Mouse (Mus musculus) midbrain, embryonic 13.5 days (tissue): Measurements from ENCODE around the gene Fyb. TPM values are rescaled to one million over a fixed set of nuclear protein-coding genes. Genes with fewer than 3 reads are reported as not detected.

Experiments used
- ATAC-seq: fragments of 200-750 bp; cut with Nextera tagmentation; 2 replicates; pipeline ENCODE4 v1.8.0; 2017; ENCODE audit warnings: mild to moderate bottlenecking, moderate TSS enrichment, moderate library complexity
- H3K27ac ChIP-seq: fragments of 300-500 bp; sonication (generic); 2 replicates; pipeline ENCODE4 v1.5.1; 2015; ENCODE audit warnings: inconsistent platforms, mild to moderate bottlenecking, moderate library complexity
- H3K27me3 ChIP-seq: fragments of 300-500 bp; sonication (generic); 2 replicates; pipeline ENCODE4 v1.6.1; 2015; ENCODE audit warnings: mild to moderate bottlenecking, inconsistent platforms
- H3K36me3 ChIP-seq: fragments of 300-500 bp; sonication (generic); 2 replicates; pipeline ENCODE4 v1.6.1; 2015; ENCODE audit warnings: mild to moderate bottlenecking, inconsistent platforms
- H3K4me1 ChIP-seq: fragments of 300-500 bp; sonication (generic); replicated peaks from 2 replicates; pipeline ENCODE4 v1.6.1; 2015; ENCODE audit warnings: inconsistent platforms
- H3K4me2 ChIP-seq: fragments of 300-500 bp; sonication (generic); replicated peaks from 2 replicates; pipeline ENCODE4 v1.6.1; 2015; ENCODE audit warnings: moderate library complexity, mild to moderate bottlenecking, inconsistent platforms
- H3K4me3 ChIP-seq: fragments of 300-500 bp; sonication (generic); replicated peaks from 2 replicates; pipeline ENCODE4 v1.5.1; 2015; ENCODE audit warnings: mild to moderate bottlenecking, inconsistent platforms
- H3K9ac ChIP-seq: fragments of 300-500 bp; sonication (generic); replicated peaks from 2 replicates; pipeline ENCODE4 v1.6.1; 2015; ENCODE audit warnings: mild to moderate bottlenecking, inconsistent platforms
- H3K9me3 ChIP-seq: fragments of 300-500 bp; sonication (generic); 2 replicates; pipeline ENCODE4 v1.6.1; 2016; ENCODE audit warnings: mild to moderate bottlenecking, inconsistent platforms
- WGBS: fragments of 180-500 bp; shearing (Covaris S2); methylation state at CpG from one replicate; pipeline ENCODE4 v1.1.7; 2015; 5-methylcytosine and 5-hydroxymethylcytosine counted together
- polyA plus RNA-seq: library from polyadenylated mRNA; unstranded; fragments of >200 nt; fragmentation: Nextera tagmentation; extraction: Ambion mirVana; gene quantifications from 2 replicates; pipeline ENCODE4 v1.2.1, GENCODE M21; 2015

The Fyb gene
- polyA plus RNA-seq, 1 experiment from 2014 or later, result 4.1 TPM

DNA sequence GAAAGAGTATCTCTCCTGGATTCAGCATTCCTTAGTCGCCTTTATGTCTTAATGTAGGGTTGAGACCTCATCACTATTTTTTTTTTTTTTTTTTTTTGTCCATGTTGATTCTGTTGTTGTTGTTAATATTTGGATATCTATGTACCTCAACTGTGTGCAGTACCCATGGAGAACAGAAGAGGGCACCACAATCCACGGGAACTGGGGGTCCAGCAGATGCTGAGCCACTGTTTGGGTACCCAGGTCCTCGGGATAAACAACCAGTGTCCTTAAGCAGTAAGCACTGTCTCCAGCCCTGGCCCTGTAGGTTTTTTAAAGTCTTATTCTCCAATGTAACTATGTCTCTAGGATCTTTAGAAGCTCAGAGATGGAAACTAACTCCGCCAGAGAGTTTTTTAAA lies 43.2 kb downstream of the Fyb start:
- H3K27ac ChIP-seq, result no peak overlapping the region
- WGBS, result 92% methylated on average over 4 of the region's 4 CpGs
- no peak overlapping the region for H3K9ac ChIP-seq
- ATAC-seq, result no peak
- no peaks in the 10 kb centered on the region for H3K36me3 ChIP-seq
- no peak overlapping the region for H3K4me3 ChIP-seq
- H3K9me3 ChIP-seq, result no peaks in the 10 kb centered on the region
- no peaks in the 10 kb centered on the region for H3K27me3 ChIP-seq
- H3K4me1 ChIP-seq, result 0 out of 2 replicates have a peak, but pooled peaks cover 5% of the 10 kb centered on the region
- no peak overlapping the region for H3K4me2 ChIP-seq

GRCm38 (mm10) chr15:6567993-6568392 lies 45.3 kb downstream of the Fyb start:
- ATAC-seq, result no peak
- WGBS, result 93% methylated on average over 5 of the region's 5 CpGs
- Histone ChIP-seq H3K9me3 (no peaks in the 10 kb centered on the region), H3K36me3 (no peaks in the 10 kb centered on the region), H3K27me3 (no peaks in the 10 kb centered on the region), H3K4me3 (no peak overlapping the region), H3K4me1 (0 out of 2 replicates have a peak, but pooled peaks cover 5% of the 10 kb centered on the region), H3K4me2 (no peak overlapping the region), H3K9ac (no peak overlapping the region), H3K27ac (no peak overlapping the region)

DNA sequence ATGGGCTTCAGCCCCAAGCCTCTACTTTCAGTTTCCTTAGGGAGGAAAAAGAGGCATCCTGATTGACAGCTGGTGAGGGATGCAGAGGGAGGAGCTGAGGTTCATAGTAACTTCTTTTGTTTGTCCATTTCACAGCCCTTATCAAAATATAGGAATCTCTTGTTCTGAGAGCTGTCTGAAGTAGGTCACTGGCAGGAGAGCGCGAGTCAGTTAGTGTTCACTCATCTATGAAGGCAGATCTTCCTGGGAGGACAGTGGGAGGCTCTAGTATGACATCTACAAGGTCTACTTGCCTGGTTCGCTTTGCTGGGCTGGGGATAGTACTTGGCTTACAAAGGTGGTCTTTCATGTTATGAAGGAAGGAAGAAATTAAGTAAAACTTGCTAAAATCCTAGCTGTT lies 46.0 kb downstream of the Fyb start:
- 0 out of 2 replicates have a peak, but pooled peaks cover 5% of the 10 kb centered on the region for H3K4me1 ChIP-seq
- H3K27ac ChIP-seq, result no peak overlapping the region
- H3K36me3 ChIP-seq, result no peaks in the 10 kb centered on the region
- 85% methylated on average over 3 of the region's 3 CpGs for WGBS
- no peaks in the 10 kb centered on the region for H3K27me3 ChIP-seq
- H3K9me3 ChIP-seq, result no peaks in the 10 kb centered on the region
- no peak overlapping the region for H3K9ac ChIP-seq
- H3K4me2 ChIP-seq, result no peak overlapping the region
- no peak overlapping the region for H3K4me3 ChIP-seq
- ATAC-seq, result no peak

DNA sequence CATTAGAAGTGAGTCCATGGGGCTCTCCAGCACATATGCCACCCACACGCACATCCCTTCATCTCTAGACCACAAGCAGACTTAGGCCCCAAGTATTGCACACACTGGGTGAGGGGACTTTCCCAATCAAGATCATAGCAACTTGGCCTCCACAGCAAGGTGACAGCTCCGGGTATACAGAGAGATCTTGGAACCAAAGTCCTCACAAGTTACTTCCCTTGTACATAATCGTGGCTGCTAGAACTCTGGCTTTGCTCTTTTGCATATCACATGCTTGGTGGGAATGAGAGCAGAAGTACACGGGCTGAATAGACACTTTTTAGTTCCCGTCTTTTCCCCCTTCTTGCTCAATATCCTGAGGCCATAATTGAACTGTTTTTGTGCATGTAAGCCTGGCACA lies 46.4 kb downstream of the Fyb start:
- Histone ChIP-seq H3K9me3 (no peaks in the 10 kb centered on the region), H3K4me1 (0 out of 2 replicates have a peak, but pooled peaks cover 5% of the 10 kb centered on the region), H3K27ac (no peak overlapping the region), H3K27me3 (no peaks in the 10 kb centered on the region), H3K36me3 (no peaks in the 10 kb centered on the region), H3K4me2 (no peak overlapping the region), H3K4me3 (no peak overlapping the region), H3K9ac (no peak overlapping the region)
- WGBS, result 82% methylated on average over 5 of the region's 5 CpGs
- no peak for ATAC-seq

GRCm38 (mm10) chr15:6570164-6570861 lies 47.7 kb downstream of the Fyb start:
- H3K36me3 ChIP-seq, result no peaks in the 10 kb centered on the region
- H3K4me1 ChIP-seq, result no peaks in the 10 kb centered on the region
- H3K9ac ChIP-seq, result no peak overlapping the region
- no peak overlapping the region for H3K27ac ChIP-seq
- 89% methylated on average over 2 of the region's 2 CpGs for WGBS
- H3K4me3 ChIP-seq, result no peak overlapping the region
- H3K4me2 ChIP-seq, result no peak overlapping the region
- H3K27me3 ChIP-seq, result no peaks in the 10 kb centered on the region
- no peaks in the 10 kb centered on the region for H3K9me3 ChIP-seq
- ATAC-seq, result peak; percentile 32; the same call in 1 of the 2 replicates

GRCm38 (mm10) chr15:6570876-6571275 lies 48.2 kb downstream of the Fyb start:
- Histone ChIP-seq H3K9me3 (no peaks in the 10 kb centered on the region), H3K36me3 (no peaks in the 10 kb centered on the region), H3K4me1 (no peaks in the 10 kb centered on the region), H3K9ac (no peak overlapping the region), H3K4me3 (no peak overlapping the region), H3K27me3 (no peaks in the 10 kb centered on the region), H3K4me2 (no peak overlapping the region), H3K27ac (no peak overlapping the region)
- peak; percentile 85 for ATAC-seq
- WGBS, result 11% methylated on average over 7 of the region's 7 CpGs

DNA sequence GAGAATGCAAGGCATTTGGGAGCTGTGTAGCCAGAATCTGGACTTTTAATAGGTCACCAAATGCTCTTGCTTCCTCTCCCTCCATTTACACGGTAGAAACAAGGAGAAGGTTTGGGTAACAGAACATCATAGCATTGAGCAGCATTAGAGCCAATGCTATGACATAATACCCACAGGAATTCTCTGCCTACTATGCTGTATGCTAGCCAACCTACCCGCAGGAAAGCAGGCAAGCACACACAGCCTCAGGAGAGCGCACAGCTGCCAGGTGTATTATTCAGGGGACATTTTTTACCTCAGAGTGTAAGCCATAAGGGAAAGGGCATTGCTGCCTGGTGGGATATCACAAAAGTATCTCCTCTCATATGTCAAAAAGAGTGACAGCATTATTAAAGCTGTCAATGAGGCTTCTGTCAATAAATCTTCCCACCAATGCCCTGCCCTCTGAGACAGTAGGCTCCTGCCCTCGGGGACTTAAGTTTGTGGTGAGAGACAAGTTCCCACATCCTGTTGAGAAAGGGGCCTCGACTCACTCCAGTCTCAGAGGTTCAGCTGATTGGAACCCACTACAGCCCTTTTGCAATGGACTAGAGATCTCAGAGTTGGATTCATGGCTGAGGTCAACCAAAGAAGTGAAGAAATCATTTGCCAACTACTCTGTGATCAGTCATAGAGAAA lies 51.8 kb downstream of the Fyb start:
- Histone ChIP-seq H3K36me3 (no peaks in the 10 kb centered on the region), H3K27me3 (no peaks in the 10 kb centered on the region), H3K27ac (no peak overlapping the region), H3K4me2 (no peak overlapping the region), H3K9ac (no peak overlapping the region), H3K4me1 (no peaks in the 10 kb centered on the region), H3K4me3 (no peak overlapping the region), H3K9me3 (no peaks in the 10 kb centered on the region)
- ATAC-seq, result no peak
- WGBS, result 63% methylated on average over 5 of the region's 5 CpGs

- 81% methylated on average over 9 of the region's 9 CpGs for whole genome bisulfite sequencing
- Histone ChIP-seq H3K4me1 (no peaks in the 10 kb centered on the region), H3K4me2 (no peak overlapping the region), H3K9ac (no peak overlapping the region), H3K9me3 (no peaks in the 10 kb centered on the region), H3K27me3 (no peaks in the 10 kb centered on the region), H3K36me3 (no peaks in the 10 kb centered on the region), H3K27ac (no peak overlapping the region), H3K4me3 (no peak overlapping the region)
- ATAC-seq, result no peak
Observed at GRCm38 (mm10) chr15:6577971-6578370, 55.3 kb downstream of the Fyb start.

- no peak for ATAC-seq
- H3K9me3 ChIP-seq, result no peaks in the 10 kb centered on the region
- no peak overlapping the region for H3K4me2 ChIP-seq
- H3K4me3 ChIP-seq, result no peak overlapping the region
- H3K27ac ChIP-seq, result no peak overlapping the region
- H3K4me1 ChIP-seq, result no peaks in the 10 kb centered on the region
- WGBS, result 82% methylated on average over 2 of the region's 2 CpGs
- H3K36me3 ChIP-seq, result no peaks in the 10 kb centered on the region
- H3K27me3 ChIP-seq, result no peaks in the 10 kb centered on the region
- no peak overlapping the region for H3K9ac ChIP-seq
Observed at GRCm38 (mm10) chr15:6578654-6579053, 56.0 kb downstream of the Fyb start.

DNA sequence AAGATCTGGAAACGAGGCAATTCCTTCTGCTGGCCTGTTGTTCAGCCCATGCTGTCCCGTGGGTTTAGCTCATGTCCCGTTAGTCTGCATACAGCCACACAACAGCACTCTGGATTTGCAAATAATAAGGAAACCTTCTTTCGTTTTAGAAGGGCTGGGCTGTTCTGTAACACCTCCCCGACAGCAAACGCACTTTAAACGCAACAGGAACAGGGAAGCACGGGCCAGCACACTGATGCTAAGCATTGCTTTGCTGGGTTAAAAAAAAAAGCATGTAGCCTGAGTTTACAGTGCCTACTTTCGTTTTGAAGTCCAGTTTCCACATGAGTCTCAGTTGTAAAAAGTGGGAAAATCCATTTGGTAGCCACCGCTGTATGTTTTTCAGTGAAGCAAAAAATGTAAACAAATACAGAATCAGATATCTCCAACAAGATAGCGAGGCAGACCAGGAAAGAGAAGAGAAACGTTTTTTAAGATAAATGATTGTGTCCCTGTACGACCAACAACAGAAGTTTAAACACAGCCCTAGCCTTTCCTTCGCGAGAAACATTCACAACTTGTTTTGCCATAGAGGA lies 56.6 kb downstream of the Fyb start:
- no peak for ATAC-seq
- WGBS, result 84% methylated on average over 15 of the region's 15 CpGs
- no peaks in the 10 kb centered on the region for H3K9me3 ChIP-seq
- H3K27me3 ChIP-seq, result no peaks in the 10 kb centered on the region
- H3K4me2 ChIP-seq, result no peak overlapping the region
- no peak overlapping the region for H3K27ac ChIP-seq
- H3K9ac ChIP-seq, result no peak overlapping the region
- no peaks in the 10 kb centered on the region for H3K4me1 ChIP-seq
- no peak overlapping the region for H3K4me3 ChIP-seq
- no peaks in the 10 kb centered on the region for H3K36me3 ChIP-seq

DNA sequence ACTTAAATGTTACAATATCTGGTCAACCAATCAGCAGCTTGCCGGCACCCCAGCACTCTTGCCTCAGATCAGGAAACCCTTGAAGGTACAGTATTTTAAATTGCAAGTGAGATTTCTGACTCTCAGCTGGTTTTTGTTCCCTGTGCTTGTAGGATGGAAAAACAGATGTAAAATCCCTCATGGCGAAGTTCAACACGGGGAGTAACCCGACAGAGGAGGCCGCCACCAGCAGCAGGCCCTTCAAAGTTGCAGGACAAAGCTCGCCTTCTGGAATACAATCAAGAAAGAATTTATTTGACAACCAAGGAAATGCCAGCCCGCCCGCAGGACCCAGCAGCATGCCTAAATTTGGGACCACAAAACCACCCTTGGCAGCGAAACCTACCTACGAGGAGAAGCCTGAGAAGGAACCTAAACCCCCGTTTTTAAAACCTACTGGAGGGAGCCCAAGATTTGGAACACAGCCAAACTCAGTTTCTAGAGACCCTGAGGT lies 57.2 kb downstream of the Fyb start:
- 88% methylated on average over 11 of the region's 11 CpGs for WGBS
- no peak overlapping the region for H3K4me2 ChIP-seq
- no peaks in the 10 kb centered on the region for H3K4me1 ChIP-seq
- H3K4me3 ChIP-seq, result no peak overlapping the region
- H3K27me3 ChIP-seq, result no peaks in the 10 kb centered on the region
- no peak overlapping the region for H3K9ac ChIP-seq
- no peak overlapping the region for H3K27ac ChIP-seq
- ATAC-seq, result no peak
- no peaks in the 10 kb centered on the region for H3K36me3 ChIP-seq
- H3K9me3 ChIP-seq, result no peaks in the 10 kb centered on the region

DNA sequence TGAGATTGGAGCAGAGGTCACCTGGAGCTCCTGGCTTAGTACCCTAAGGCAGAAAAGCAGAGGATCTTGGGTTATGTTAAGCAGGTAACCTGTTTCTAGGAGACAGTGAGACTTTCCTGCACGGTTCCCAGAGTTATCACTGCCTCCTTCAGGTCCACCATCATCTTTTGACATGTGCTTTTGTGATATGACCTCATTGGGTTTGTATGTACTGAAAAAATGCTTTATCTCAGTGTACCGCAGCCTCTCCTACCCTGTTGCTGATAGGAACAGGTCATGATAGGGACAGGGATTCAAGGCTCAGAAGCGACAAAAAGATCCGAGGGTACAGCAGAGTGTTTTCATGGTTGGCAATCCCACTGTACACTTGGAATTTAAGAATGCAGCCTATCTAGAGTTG lies 62.0 kb downstream of the Fyb start:
- H3K9ac ChIP-seq, result no peak overlapping the region
- H3K4me1 ChIP-seq, result no peaks in the 10 kb centered on the region
- no peaks in the 10 kb centered on the region for H3K36me3 ChIP-seq
- H3K9me3 ChIP-seq, result no peaks in the 10 kb centered on the region
- WGBS, result 91% methylated on average over 4 of the region's 4 CpGs
- H3K27ac ChIP-seq, result no peak overlapping the region
- no peaks in the 10 kb centered on the region for H3K27me3 ChIP-seq
- H3K4me2 ChIP-seq, result no peak overlapping the region
- ATAC-seq, result no peak
- H3K4me3 ChIP-seq, result no peak overlapping the region
